Mouse (Mus musculus) frontal cortex, adult (tissue): ENCODE results near the gene Csnk1e.

ENCODE experiments used
- ATAC-seq: cut with Nextera tagmentation; 2 replicates; pipeline ENCODE4 v1.9.2; 2017; ENCODE audit warnings: mild to moderate bottlenecking, moderate library complexity, mixed read lengths; ENCODE audit not compliant: low TSS enrichment

The Csnk1e gene

GRCm38 (mm10) chr15:79395281-79395680 lies 60.1 kb downstream of the Csnk1e start:
- no peak for ATAC-seq

DNA sequence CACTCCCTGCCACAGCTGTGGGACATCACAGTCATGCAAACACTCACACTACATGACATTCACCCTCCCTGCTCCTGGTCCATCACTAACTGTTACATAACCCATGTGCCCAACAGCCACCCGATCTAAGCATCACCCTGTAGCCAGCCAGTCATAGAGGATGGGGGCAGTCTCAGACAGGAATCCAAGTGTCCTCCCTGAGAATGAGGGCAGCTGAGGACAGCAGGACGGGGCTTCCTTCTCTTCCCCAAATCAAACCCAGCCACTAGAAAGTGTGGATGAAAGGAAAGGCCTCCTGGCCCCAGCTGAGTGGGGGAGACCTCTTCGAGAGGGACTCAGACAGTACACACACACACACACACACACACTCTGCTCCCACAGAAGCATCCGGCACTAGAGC lies 60.5 kb downstream of the Csnk1e start:
- peak; percentile 29; the same call in 1 of the 2 replicates for ATAC-seq

DNA sequence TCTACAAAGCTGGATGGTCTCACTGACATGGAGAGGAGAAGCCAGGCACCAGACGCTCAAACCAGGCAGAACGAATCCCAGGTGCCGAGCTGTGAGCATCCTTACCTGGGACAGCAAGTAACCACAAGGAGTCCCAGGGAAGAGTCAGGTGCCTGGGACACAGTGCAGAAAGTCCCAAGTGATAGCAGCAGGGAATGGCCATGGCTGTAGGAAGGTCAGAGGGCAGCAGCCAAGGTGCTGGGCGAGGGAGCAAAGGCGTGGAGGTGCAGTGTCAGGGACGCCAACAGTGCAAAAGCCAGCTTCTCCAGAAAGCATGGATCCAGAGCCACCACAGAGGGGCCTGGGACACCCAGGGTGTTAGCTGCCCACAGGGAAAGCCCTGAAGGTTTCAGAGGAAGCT lies 62.3 kb downstream of the Csnk1e start:
- ATAC-seq: no peak

- no peak for ATAC-seq
Measured at GRCm38 (mm10) chr15:79392527-79392926, 62.8 kb downstream of the Csnk1e start.

DNA sequence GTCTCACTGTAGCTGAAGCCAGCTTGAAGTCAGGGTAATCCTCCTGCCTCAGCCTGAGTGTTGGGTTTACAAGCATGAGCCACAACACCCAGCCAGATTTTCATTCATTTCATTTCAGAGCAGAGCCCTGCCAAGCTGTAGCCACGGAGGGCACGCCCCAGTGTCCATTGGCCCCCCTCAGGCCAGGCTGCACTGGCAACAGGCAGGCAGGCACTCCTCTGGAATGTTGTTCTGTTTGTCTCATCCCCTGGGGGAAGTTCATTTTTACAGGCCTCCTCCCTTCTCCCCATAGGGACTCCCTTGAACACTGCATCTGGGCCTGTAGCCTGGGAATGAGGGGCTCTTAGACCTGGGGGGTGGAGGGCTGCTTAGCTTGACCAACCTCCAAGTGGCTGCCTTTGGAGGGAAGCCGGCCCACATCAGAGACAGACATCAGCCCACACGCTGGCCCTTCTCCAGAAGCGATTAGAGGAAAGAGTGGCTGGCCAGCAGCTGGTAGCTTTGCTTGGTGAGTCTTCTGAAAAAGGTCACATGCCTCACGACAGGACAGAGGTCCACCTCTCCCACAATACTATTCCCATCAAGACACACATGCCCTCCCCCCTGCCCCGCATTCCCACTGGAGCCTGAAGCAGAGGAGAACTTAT lies 63.8 kb downstream of the Csnk1e start:
- ATAC-seq: no peak

DNA sequence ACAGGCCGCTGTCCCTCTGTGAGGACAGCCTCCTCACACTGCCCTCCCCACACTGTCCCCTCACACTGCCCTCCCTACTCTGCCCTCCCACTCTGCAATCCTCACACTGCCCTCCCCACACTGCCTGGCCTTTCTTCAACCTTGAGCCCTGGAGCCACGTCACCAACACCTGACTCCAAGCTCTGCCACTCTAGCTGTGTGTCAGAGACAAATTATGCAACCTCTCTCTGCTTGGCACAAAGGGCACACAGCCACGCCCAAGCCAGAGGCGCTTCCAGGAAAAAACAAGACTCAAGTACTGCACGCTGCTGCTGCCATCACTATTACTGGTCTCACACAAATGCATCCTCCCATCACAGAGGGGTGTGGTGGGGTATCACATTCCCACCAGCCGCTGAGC lies 64.9 kb downstream of the Csnk1e start:
- no peak for ATAC-seq

DNA sequence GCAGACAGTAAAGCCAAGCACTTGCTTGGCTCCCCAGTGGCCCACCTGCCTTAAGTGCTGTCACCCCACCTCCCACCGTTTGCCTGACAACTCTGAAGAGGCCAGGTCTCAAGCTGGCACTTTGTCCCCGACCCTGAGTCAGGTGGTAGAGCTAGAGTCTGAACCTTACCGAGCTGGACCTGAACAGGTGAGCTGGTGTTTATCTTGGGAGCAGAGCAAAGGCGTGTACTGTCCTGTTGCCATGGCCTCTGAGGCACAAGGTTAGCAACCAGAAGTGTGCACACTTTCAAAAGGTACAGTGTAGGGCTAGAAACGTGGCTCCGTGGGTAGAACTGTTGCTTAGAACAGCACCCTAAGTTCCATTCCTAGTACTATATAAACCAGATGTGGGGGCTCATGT lies 67.2 kb downstream of the Csnk1e start:
- ATAC-seq: no peak

DNA sequence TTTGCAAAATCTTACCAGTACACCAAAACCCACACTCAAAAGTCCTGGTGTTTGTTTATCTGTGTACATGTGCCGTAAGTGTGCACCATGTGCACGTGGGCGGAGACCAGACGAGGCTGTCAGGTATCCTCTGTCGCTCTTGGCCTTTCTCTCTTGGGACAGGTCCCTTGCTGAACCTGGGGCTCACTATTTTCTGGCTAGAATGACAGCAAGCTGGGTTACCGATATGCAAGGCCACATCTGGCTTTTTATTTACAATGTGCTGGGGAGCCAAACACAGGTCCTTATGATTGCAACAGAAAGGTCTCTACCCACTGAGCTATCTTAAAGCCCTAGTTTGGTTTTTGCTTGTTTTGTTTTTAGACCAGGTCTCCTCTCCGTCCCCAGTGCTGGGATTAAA lies 67.8 kb downstream of the Csnk1e start:
- ATAC-seq: no peak

GRCm38 (mm10) chr15:79387081-79387480 lies 68.3 kb downstream of the Csnk1e start:
- no peak for ATAC-seq

DNA sequence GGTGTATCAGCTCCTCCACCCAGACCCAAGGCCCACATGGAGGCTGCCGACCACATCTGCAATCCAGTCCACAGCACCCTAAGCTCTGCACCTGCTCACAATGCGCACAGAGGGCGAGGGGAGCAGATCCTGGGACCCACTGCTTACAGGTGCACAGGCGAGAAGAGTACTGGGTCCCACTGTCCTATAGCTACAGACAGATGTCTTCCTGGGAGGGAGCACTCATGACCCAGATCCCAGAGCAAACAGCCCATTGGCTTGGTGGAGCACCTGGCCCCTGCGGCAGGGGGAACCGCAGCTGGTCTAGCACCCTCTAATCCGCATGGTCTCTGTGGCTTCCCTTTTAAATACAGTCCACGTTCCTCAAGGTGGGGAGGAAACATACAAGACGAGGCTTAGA lies 73.7 kb downstream of the Csnk1e start:
- ATAC-seq: no peak

DNA sequence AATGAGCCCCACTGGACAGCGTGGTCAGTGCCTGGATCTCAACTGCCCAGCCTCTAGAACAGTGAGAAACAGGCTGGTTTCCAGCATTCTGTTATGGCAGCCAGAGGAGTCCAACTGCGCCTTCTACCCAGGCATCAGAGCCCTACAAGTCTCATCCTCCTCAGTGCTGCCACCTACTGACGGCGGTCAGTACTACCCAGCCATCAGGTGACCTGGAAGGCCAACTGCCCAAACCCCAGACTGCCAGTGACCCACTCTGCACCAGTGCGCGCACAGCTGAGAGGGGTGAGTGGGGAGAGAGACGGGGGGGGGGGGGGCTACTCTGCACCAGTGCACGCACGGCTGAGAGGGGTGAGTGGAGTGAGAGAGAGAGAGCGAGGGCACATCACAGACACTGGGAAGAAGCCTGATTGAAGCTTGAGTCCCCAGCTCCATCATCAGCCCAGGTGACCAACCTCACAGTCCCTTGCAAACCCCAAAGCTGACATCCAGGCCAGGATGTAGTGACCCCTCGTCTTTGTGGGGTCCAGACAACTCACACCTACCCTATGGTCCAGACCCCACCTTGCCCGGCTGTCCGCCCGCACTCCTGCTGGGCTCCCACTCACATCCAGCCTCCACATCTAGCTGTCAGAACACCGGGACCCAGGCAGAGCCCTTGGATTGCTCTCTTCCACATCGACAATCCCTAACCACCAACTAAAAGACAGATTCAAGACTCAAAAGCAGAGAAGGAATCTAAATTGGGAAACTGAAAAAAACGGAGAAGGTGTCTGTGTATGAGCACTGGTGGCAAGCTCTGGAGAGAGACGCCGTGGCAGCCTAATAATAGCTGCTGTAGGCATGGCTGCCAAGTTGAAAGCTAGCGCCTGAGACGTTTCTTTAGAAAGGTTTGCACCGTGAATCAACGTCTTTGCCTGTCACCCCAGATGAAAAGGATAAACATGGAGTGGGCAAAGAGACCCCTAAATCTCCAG lies 74.6 kb downstream of the Csnk1e start:
- peak; percentile 73 for ATAC-seq

GRCm38 (mm10) chr15:79379658-79380057 lies 75.7 kb downstream of the Csnk1e start:
- no peak for ATAC-seq

- no peak for ATAC-seq
Measured at GRCm38 (mm10) chr15:79378608-79379007, 76.8 kb downstream of the Csnk1e start.

DNA sequence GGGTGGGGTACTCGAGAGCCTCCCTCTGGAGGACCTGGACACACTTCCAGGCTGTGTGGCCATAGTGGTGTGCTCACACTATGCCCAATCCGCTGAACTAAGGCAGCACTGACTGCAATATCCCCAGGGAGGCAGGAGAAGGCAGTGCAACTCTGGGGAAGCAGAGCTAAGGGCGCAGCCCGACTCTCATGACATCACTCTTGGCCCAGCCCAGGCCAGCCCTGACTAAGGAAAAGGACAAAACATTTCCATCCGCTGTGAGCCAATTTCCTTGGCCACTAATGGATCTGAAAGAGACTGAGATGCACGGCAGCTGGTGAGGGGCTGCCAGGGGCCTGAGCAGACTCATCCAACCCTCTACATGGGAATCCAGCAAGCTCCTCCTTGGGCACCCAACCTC lies 77.7 kb downstream of the Csnk1e start:
- ATAC-seq: peak; percentile 48; the same call in 1 of the 2 replicates

DNA sequence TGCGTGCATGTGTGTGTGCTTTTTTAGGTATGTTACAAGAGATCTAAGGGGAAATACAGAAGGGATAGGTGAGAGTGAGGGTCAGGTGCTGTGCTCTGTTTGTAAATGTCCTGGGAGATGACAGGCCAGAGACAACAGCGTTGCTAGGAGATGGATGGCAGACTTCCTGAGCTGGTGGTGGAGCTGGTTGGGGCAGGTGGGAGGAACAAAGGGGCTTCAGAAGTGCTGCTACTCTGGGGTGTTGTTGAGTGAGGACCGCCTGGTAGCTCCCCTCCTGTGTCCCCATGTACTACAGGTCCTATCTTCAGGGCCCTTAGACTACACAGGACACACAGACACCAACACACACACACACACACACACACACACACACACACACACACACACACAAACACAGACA lies 80.6 kb downstream of the Csnk1e start:
- ATAC-seq: no peak

- ATAC-seq: no peak
Measured at GRCm38 (mm10) chr15:79370281-79370843, 85.0 kb downstream of the Csnk1e start.

GRCm38 (mm10) chr15:79369452-79370280 lies 85.7 kb downstream of the Csnk1e start:
- no peak for ATAC-seq

GRCm38 (mm10) chr15:79368861-79369440 lies 86.4 kb downstream of the Csnk1e start:
- ATAC-seq: no peak

DNA sequence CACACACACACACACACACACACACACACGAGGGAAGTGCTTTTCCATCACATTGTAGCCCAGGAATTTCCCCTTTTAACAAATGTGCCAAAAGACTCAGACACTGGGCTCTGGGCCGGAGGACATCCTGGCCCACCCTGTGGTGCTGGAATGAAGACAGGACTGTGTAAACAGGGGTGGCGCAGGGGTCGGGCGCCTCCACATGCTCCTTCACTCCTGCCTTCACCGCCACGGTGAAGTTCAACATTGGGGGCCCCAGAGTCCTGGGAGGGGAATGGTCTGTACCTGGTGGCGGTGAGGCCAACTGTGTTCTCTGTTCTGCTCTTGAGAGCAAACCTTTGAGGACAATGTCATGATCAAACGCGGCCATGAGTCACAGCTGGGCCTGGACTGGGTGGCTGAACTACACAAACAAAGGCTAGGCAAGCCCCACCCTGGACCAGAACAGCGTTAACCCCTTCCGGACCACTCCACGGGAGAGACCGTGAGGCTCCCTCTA lies 87.0 kb downstream of the Csnk1e start:
- ATAC-seq: no peak
